ENCODE assay signal across 17 mouse cellular contexts in the genomic region with DNA sequence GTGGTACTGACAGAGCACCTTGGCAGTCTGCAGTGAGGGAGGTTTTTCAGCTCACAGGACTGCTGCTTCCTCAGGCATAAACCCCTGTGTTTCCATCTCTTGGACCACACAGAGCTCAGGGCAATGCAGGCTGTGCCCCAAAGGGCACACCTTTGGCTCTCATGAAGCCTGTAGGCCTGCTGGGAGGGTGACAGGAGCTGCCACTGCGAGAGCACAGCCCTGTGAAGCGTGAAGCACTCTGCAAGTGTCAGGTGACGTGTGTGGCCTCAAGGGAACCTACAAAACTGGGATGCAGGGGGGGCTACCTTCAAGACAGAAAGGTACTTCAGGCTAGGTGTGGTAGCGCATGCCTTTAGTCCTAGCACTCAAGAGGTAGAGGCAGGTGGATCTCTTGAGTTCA. TPM values are rescaled to one million over a fixed set of nuclear protein-coding genes. Genes with fewer than 3 reads are reported as not detected.
A peak's percentile ranks its signal among the peaks of the same experiment; 100 is the strongest.
DNase-seq lines count a peak whose midpoint lies in the region; ATAC-seq and TF ChIP-seq lines count a peak whose summit lies in the region.
"Had no signal": no experiment of that assay in that cellular context is flagged by ENCODE, and none has a peak within 500 bp of the region (broad histone marks: within the 10 kb centered on the region; RNA-seq: fewer than 3 reads in every experiment).

No protein-coding gene starts in this region.

- no peak for ATAC-seq in midbrain, embryonic 15.5 days (replicated peaks)
- ATAC-seq: CD4-positive, CD25-positive, alpha-beta regulatory T cell, adult 4 months; forebrain, embryonic 13.5 days; inflammation-experienced regulatory T-cells, adult 6 months had no signal

- no peak for TF ChIP-seq POLR2A in cerebellum, adult 2 months (IDR thresholded peaks at IDR 0.05; ENCODE audit: borderline replicate concordance, insufficient read depth, low read length)
- no peak for TF ChIP-seq POLR2A in bone marrow, adult 2 months (IDR thresholded peaks at IDR 0.05; ENCODE audit: borderline replicate concordance, control insufficient read depth, low read depth, low read length)

- peak overlapping the region; percentile 63 for H3K27ac ChIP-seq in cerebellum, adult 2 months (ENCODE audit: insufficient read depth, low read length)
- peak overlapping the region; percentile 47; the same call in 1 of the 2 replicates for H3K27ac ChIP-seq in bone marrow, adult 2 months (ENCODE audit: control insufficient read depth, insufficient read depth, low read depth, low read length, poor library complexity)
- no peak overlapping the region for H3K27ac ChIP-seq in midbrain, embryonic 15.5 days
- H3K27ac ChIP-seq: embryonic facial prominence, embryonic 10.5 days; forebrain, embryonic 13.5 days; gastrocnemius, adult 2 months; hindbrain, embryonic 10.5 days; hindbrain, embryonic 15.5 days had no signal

- no peak overlapping the region for H3K4me3 ChIP-seq in cerebellum, adult 2 months (replicated peaks; ENCODE audit: insufficient read depth, low read depth, low read length)
- no peak overlapping the region for H3K4me3 ChIP-seq in bone marrow, adult 2 months (replicated peaks; ENCODE audit: control insufficient read depth, low read depth, low read length)
- no peak overlapping the region for H3K4me3 ChIP-seq in midbrain, embryonic 15.5 days
- H3K4me3 ChIP-seq: embryonic facial prominence, embryonic 10.5 days; forebrain, embryonic 13.5 days; gastrocnemius, adult 2 months; heart, embryonic 12.5 days; hindbrain, embryonic 10.5 days; hindbrain, embryonic 15.5 days had no signal

- H3K4me1 ChIP-seq in cerebellum, adult 2 months (ENCODE audit: control insufficient read depth, insufficient read depth, low read length) = peaks cover 28% of the 10 kb centered on the region
- H3K4me1 ChIP-seq in bone marrow, adult 2 months (ENCODE audit: control insufficient read depth, insufficient read depth, low read length) = peaks cover 2% of the 10 kb centered on the region; the same call in 1 of the 2 replicates
- no peaks in the 10 kb centered on the region; the same call in 1 of the 2 replicates for H3K4me1 ChIP-seq in midbrain, embryonic 15.5 days

- DNase-seq in cerebellum, adult 2 months = no peak
- DNase-seq in cerebellum, postnatal 4 days (ENCODE audit: low spot score in 2 of 2) = no peak
- peak; percentile 56 to 65 for DNase-seq in spleen, adult 18-20 months
- DNase-seq in spleen, postnatal 14 days (ENCODE audit: low spot score in 2 of 2) = no peak
- peak; percentile 77 for DNase-seq in splenic B cell, adult 2 months (ENCODE audit: low read depth, low spot score)

- no peak overlapping the region for H3K9ac ChIP-seq in midbrain, embryonic 15.5 days
- H3K9ac ChIP-seq: heart, embryonic 12.5 days; hindbrain, embryonic 15.5 days had no signal

- WGBS in cerebellum, adult 2 months = 46% methylated on average over 4 of the region's 4 CpGs
- 81% methylated on average over 4 of the region's 4 CpGs for WGBS in bone marrow, adult 2 months
- 69% methylated on average over 4 of the region's 4 CpGs for WGBS in midbrain, embryonic 15.5 days

- no peaks in the 10 kb centered on the region for H3K36me3 ChIP-seq in splenic B cell, adult 2 months (ENCODE audit: control insufficient read depth, insufficient read depth, low read length, poor library complexity, severe bottlenecking)
- no peaks in the 10 kb centered on the region for H3K36me3 ChIP-seq in midbrain, embryonic 15.5 days (replicated peaks)
- H3K36me3 ChIP-seq: heart, embryonic 12.5 days; hindbrain, embryonic 15.5 days had no signal

- no peaks in the 10 kb centered on the region for H3K27me3 ChIP-seq in cerebellum, adult 2 months (ENCODE audit: control insufficient read depth, insufficient read depth, low read length)
- H3K27me3 ChIP-seq in splenic B cell, adult 2 months (ENCODE audit: control insufficient read depth, insufficient read depth, low read length, poor library complexity, severe bottlenecking) = no peaks in the 10 kb centered on the region
- H3K27me3 ChIP-seq in midbrain, embryonic 15.5 days (replicated peaks) = no peaks in the 10 kb centered on the region
- H3K27me3 ChIP-seq: forebrain, embryonic 13.5 days; hindbrain, embryonic 15.5 days had no signal

- no peaks in the 10 kb centered on the region for H3K9me3 ChIP-seq in midbrain, embryonic 15.5 days
- H3K9me3 ChIP-seq: embryonic facial prominence, embryonic 10.5 days; forebrain, embryonic 13.5 days; G1E; heart, embryonic 12.5 days; hindbrain, embryonic 10.5 days; hindbrain, embryonic 15.5 days had no signal

- no peak overlapping the region for H3K4me2 ChIP-seq in midbrain, embryonic 15.5 days
- H3K4me2 ChIP-seq: forebrain, embryonic 13.5 days; heart, embryonic 12.5 days; hindbrain, embryonic 15.5 days had no signal

- no peak for TF ChIP-seq CTCF in cerebellum, adult 2 months (IDR thresholded peaks at IDR 0.05; ENCODE audit: borderline replicate concordance, insufficient read depth, low read depth, low read length)
- no peak for TF ChIP-seq CTCF in bone marrow, adult 2 months (IDR thresholded peaks at IDR 0.05; ENCODE audit: control insufficient read depth, insufficient read depth, low read length)

RNA-seq across cellular contexts. Expression of gene Tnfrsf13c, which starts 8.5 kb away (rescaled TPM):
- 0.89 and 0.93 TPM in 2 replicates for polyA plus RNA-seq in cerebellum, adult 2 months (2012; rRNA removed)
- polyA plus RNA-seq in bone marrow, adult 2 months (2011; ENCODE audit: insufficient read depth, insufficient read length, low replicate concordance, missing spikeins) = 12.1 and 24.9 TPM in 2 replicates
- polyA plus RNA-seq in midbrain, embryonic 15.5 days (2015; fragmentation: Nextera tagmentation; extraction: Ambion mirVana) = 0.08 and 0.26 TPM in 2 replicates
- polyA plus RNA-seq: heart, embryonic 12.5 days had no signal

RNA-seq across cellular contexts. Expression of gene Cenpm, which starts 11.9 kb away (rescaled TPM):
- 3.2 and 3.6 TPM in 2 replicates for polyA plus RNA-seq in cerebellum, adult 2 months (2012; rRNA removed)
- 19.5 and 21.2 TPM in 2 replicates for polyA plus RNA-seq in bone marrow, adult 2 months (2011; ENCODE audit: insufficient read depth, insufficient read length, low replicate concordance, missing spikeins)
- polyA plus RNA-seq in midbrain, embryonic 15.5 days (2015; fragmentation: Nextera tagmentation; extraction: Ambion mirVana) = 10.7 and 13.6 TPM in 2 replicates

RNA-seq across cellular contexts. Expression of gene 1500009C09Rik, which starts 19.5 kb away (rescaled TPM):
- polyA plus RNA-seq in cerebellum, adult 2 months (2012; rRNA removed) = 195 and 218 TPM in 2 replicates
- polyA plus RNA-seq in bone marrow, adult 2 months (2011; ENCODE audit: insufficient read depth, insufficient read length, low replicate concordance, missing spikeins) = not detected in 2 replicates
- polyA plus RNA-seq in midbrain, embryonic 15.5 days (2015; fragmentation: Nextera tagmentation; extraction: Ambion mirVana) = 22.6 and 24.0 TPM in 2 replicates
- polyA plus RNA-seq: CD4-positive, CD25-positive, alpha-beta regulatory T cell, adult 4 months; embryonic facial prominence, embryonic 10.5 days; G1E; heart, embryonic 12.5 days; heart, embryonic 16.5 days; inflammation-experienced regulatory T-cells, adult 6 months had no signal

RNA-seq across cellular contexts. Expression of gene Shisa8, which starts 20.0 kb away (rescaled TPM):
- 65.4 and 69.9 TPM in 2 replicates for polyA plus RNA-seq in cerebellum, adult 2 months (2012; rRNA removed)
- 0.77 and 1.9 TPM in 2 replicates for polyA plus RNA-seq in bone marrow, adult 2 months (2011; ENCODE audit: insufficient read depth, insufficient read length, low replicate concordance, missing spikeins)
- polyA plus RNA-seq in midbrain, embryonic 15.5 days (2015; fragmentation: Nextera tagmentation; extraction: Ambion mirVana) = 1.1 and 1.5 TPM in 2 replicates
- polyA plus RNA-seq: CD4-positive, CD25-positive, alpha-beta regulatory T cell, adult 4 months; G1E; inflammation-experienced regulatory T-cells, adult 6 months had no signal

RNA-seq across cellular contexts. Expression of gene Sept3, which starts 42.0 kb away (rescaled TPM):
- polyA plus RNA-seq in cerebellum, adult 2 months (2012; rRNA removed) = 306 and 367 TPM in 2 replicates
- 2.0 TPM in 1 of 2 replicates, not detected in the other for polyA plus RNA-seq in bone marrow, adult 2 months (2011; ENCODE audit: insufficient read depth, insufficient read length, low replicate concordance, missing spikeins)
- 454 and 479 TPM in 2 replicates for polyA plus RNA-seq in midbrain, embryonic 15.5 days (2015; fragmentation: Nextera tagmentation; extraction: Ambion mirVana)
- polyA plus RNA-seq: CD4-positive, CD25-positive, alpha-beta regulatory T cell, adult 4 months; G1E; inflammation-experienced regulatory T-cells, adult 6 months had no signal

Comparison
In these comparisons a context has a peak if more than half of its experiments do, and no peak if none do; other contexts are left out.
1. DNase-seq: peak in spleen, adult 18-20 months (2 of 2) and splenic B cell, adult 2 months (single experiment); none in cerebellum, adult 2 months (0 of 2), cerebellum, postnatal 4 days (0 of 2) and spleen, postnatal 14 days (0 of 2).
2. RNA of gene 1500009C09Rik, which starts 19.5 kb away (polyA plus RNA-seq): 195 to 218 TPM in cerebellum, adult 2 months and 22.6 to 24.0 TPM in midbrain, embryonic 15.5 days; not detected in bone marrow, adult 2 months; every median in the first group is over 10 times any median in the second.